In the genomic region with DNA sequence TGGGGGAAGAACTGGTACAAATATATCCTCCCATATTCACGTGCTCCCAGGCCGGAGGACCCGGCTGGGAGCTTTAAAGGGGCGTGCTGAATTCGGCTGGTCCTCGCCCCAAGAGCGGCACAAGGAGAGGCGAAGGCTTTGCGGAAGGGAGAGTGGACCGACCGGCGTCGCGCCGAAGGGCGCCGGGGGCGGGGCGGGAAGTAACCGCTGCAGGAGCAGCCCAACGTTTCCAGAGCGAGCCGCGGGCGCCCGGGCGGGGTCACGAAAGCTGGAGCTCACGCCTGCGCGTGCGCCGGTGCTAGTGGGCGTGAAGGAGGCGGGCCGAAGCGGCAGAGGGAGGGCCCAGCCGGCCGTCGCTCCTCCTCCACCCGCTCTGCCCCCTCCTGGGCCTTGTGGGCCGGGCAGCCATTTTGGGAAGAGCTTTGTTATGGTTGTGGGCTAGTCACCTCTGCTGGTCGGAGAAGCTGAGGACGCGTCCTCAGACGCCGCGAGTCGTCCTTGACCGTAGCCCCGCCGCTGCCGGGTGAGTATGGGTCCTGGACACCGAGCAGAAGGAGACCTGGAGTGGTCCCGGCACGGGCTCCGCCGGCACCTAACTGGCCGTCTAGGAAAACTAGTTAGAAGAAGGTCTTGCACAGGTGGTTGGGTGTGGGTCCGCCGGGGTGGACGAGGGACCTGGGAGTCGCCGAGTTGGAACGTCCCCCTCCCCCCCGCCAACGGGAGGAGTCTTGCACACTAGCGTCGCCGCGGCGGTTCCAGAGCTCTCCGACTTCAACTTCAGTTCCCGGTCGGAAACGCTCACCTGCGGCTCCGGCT, we compare ENCODE assay signal across 8 mouse cellular contexts. TPM values are rescaled to one million over a fixed set of nuclear protein-coding genes. Genes with fewer than 3 reads are reported as not detected.
A peak's percentile ranks its signal among the peaks of the same experiment; 100 is the strongest.
DNase-seq lines count a peak whose midpoint lies in the region; ATAC-seq and TF ChIP-seq lines count a peak whose summit lies in the region.

A gene (plus strand): TSS at position 353 of the 816 bp plus-strand sequence.

- peak; percentile 87 for DNase-seq in WW6 (ENCODE audit: low read depth, low spot score)
- peak; percentile 96 to 97 for DNase-seq in cerebellum, postnatal 4 days (ENCODE audit: low spot score in 2 of 2)
- peak; percentile 99 for DNase-seq in gastrocnemius, adult 2 months
- peak; percentile 98 for DNase-seq in hindbrain, postnatal 0 days (ENCODE audit: low spot score)
- DNase-seq in left cerebral cortex, adult 2 months (ENCODE audit: extremely low spot score in 1 of 2, low spot score in 2 of 2): peak; percentile 98
- peak; percentile 96 for DNase-seq in right cerebral cortex, adult 2 months (ENCODE audit: low spot score in 2 of 2)
- DNase-seq in urinary bladder, postnatal 14 days (ENCODE audit: low spot score): peak; percentile 98

- intact Hi-C loops in gastrocnemius, adult 2 months (cut with DNase I): loop anchor here (2.0 to 5.0 kb wide), 2 partner anchors 39 to 50 kb away; a partner anchor contains a TSS
- intact Hi-C loops in left cerebral cortex, adult 2 months (cut with DNase I): loop anchor here (2.0 to 5.0 kb wide), 4 partner anchors 39 to 405 kb away; a partner anchor contains a TSS

- H3K36me3 ChIP-seq in hindbrain, postnatal 0 days (ENCODE audit: insufficient read depth, low read length): peaks cover 8% of the 10 kb centered on the region; the same call in 1 of the 2 replicates

- H3K9ac ChIP-seq in hindbrain, postnatal 0 days (replicated peaks; ENCODE audit: low read length): peak within 1 kb of the TSS; percentile 84

- H3K9me3 ChIP-seq in hindbrain, postnatal 0 days (ENCODE audit: low read length): no peaks in the 10 kb centered on the region

- ATAC-seq in hindbrain, postnatal 0 days: peak; percentile 97
- ATAC-seq in megakaryocyte, adult 5-6 weeks (ENCODE audit: poor library complexity, severe bottlenecking): peak; percentile 81

- WGBS in hindbrain, postnatal 0 days: under 1% methylated on average over 73 of the region's 78 CpGs

- H3K4me3 ChIP-seq in gastrocnemius, adult 2 months: peak within 1 kb of the TSS; percentile 99
- H3K4me3 ChIP-seq in hindbrain, postnatal 0 days (ENCODE audit: low read length): peak within 1 kb of the TSS; percentile 96
- peak within 1 kb of the TSS; percentile 76 for H3K4me3 ChIP-seq in left cerebral cortex, adult 2 months

- peak within 1 kb of the TSS; percentile 98 for H3K27ac ChIP-seq in gastrocnemius, adult 2 months
- H3K27ac ChIP-seq in hindbrain, postnatal 0 days: peak within 1 kb of the TSS; percentile 96
- H3K27ac ChIP-seq in left cerebral cortex, adult 2 months: peak within 1 kb of the TSS; percentile 98

- peak within 1 kb of the TSS; percentile 91 for H3K4me2 ChIP-seq in hindbrain, postnatal 0 days (ENCODE audit: low read depth, low read length)

- peak; percentile 35; the same call in 1 of the 2 replicates for TF ChIP-seq CTCF in gastrocnemius, adult 2 months (IDR thresholded peaks at IDR 0.05)
- peak; percentile 45 for TF ChIP-seq CTCF in hindbrain, postnatal 0 days (IDR thresholded peaks at IDR 0.05; ENCODE audit: low read depth)
- peak; percentile 45 for TF ChIP-seq CTCF in left cerebral cortex, adult 2 months (IDR thresholded peaks at IDR 0.05)

- peaks cover 6% of the 10 kb centered on the region for H3K4me1 ChIP-seq in hindbrain, postnatal 0 days (ENCODE audit: insufficient read depth, low read length)

- no peaks in the 10 kb centered on the region for H3K27me3 ChIP-seq in hindbrain, postnatal 0 days (ENCODE audit: insufficient read depth, low read length)

RNA-seq across cellular contexts. Expression of the gene that starts here (rescaled TPM):
- total RNA-seq in gastrocnemius, adult 2 months (2021): 10 to 100 TPM; 38.1 to 38.7 TPM
- 26.3 and 54.2 TPM in 2 replicates for total RNA-seq in hindbrain, postnatal 0 days (2014; rRNA removed)
- 14.2 and 14.7 TPM in 2 replicates for polyA plus RNA-seq in hindbrain, postnatal 0 days (2015; fragmentation: Nextera tagmentation; extraction: Ambion mirVana)
- 10 to 100 TPM; 44.5 to 46.9 TPM for total RNA-seq in left cerebral cortex, adult 2 months (2021)
- 78.7 and 84.3 TPM in 2 replicates for total RNA-seq in megakaryocyte, adult 5-6 weeks (2015)
- 139 and 162 TPM in 2 replicates for total RNA-seq in megakaryocyte, adult 5-6 weeks (2017)

Comparison
In these comparisons a context has a peak if more than half of its experiments do, and no peak if none do; other contexts are left out.
1. Peak in every context shown above with its lines: DNase-seq, ATAC-seq, H3K4me3 ChIP-seq and H3K27ac ChIP-seq.